Mouse (Mus musculus) myocyte (in vitro differentiated cells): Measurements from ENCODE around the gene Epha10.

Source experiments
- POLR2A ChIP-seq: IDR thresholded peaks from one replicate; pipeline ENCODE4 v1.6.1; 2011; ENCODE audit warnings: low read depth, mild to moderate bottlenecking, control low read depth, moderate library complexity; ENCODE audit not compliant: insufficient read length
- REST ChIP-seq: IDR thresholded peaks from one replicate; pipeline ENCODE4 v1.6.1; 2011; ENCODE audit warnings: mild to moderate bottlenecking, control low read depth, moderate library complexity; ENCODE audit not compliant: insufficient read depth, insufficient read length
- USF1 ChIP-seq: IDR thresholded peaks from one replicate; pipeline ENCODE4 v1.6.1; 2011; ENCODE audit warnings: low read depth, mild to moderate bottlenecking, control low read depth, moderate library complexity

- TF ChIP-seq POLR2A (no peak), USF1 (no peak), REST (peak; percentile 72)
These were observed 1.5 kb downstream of the Epha10 start for GRCm38 (mm10) chr4:124882151-124882729.
